Mouse (Mus musculus): ENCODE measurements around the gene Mtmr11.
"Not testable (repeated sequence)": the region's sequence is repeated elsewhere in the genome, so short reads cannot be mapped to it uniquely, and the experiment has no call there.

Mtmr11 gene

DNA sequence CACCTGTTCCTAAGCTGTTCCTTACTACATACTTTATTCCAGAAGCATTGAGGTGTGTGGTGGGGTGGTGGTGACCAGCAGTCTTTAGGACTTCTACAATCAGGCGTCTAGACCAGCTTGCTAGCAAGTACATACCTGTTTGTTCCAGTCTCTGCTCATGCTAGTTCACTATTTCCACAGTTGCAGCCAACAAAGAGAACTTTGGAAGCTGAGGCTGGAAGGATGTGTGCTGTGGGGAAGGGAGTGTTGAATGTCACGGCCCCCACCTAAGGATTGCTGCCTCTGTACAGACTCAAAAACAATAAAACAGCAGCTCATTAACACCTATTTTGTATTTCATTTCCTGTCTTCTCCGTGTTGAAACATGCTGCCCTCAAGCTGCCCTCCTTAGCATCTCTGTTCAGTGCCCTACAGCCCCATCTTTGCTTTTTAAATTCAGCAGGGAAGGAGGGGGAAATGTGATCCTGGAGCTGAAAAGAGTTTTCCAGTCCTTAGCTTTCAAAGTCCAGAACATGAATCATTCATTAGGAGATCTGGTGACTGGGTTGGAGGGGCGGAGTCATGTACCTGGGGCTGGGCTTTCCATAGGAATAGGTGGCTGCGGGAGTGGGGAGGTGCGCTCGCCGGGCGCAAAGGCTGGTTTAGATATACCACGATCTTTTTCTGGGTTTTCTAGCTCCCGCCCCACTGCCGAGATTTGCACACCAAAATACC is 844 bp upstream of the Mtmr11 start:
- no peak for DNase-seq (ENCODE audit: low read depth, low spot score)
- H3K36me3 ChIP-seq (ENCODE audit: control insufficient read depth, insufficient read depth, low read length, poor library complexity, severe bottlenecking) = 0 out of 2 replicates have a peak, but pooled peaks cover 2% of the 10 kb centered on the region
- no peaks in the 10 kb centered on the region for H3K27me3 ChIP-seq (ENCODE audit: control insufficient read depth, insufficient read depth, low read length, poor library complexity, severe bottlenecking)

DNA sequence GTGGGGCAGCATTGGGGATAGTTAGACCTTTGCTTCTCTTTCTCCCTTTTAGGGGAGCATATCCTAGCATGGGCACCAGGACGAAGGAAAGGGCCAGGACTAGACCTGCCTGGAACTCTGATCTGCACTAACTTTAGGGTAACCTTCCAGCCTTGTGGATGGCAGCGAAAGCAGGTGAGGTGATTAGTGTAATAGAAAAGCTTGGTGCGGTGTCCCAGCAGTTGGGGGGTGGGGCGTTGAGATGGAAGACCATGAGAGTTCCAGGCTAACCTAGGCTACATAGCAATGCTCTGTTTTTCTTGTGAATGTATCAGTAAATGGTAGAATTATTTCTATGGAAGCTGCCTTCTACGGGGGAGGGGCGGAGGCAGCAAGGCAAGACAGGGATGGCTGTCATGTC is 1.2 kb downstream of the Mtmr11 start:
- DNase-seq (ENCODE audit: low read depth, low spot score) = no peak
- no peaks in the 10 kb centered on the region for H3K27me3 ChIP-seq (ENCODE audit: control insufficient read depth, insufficient read depth, low read length, poor library complexity, severe bottlenecking)
- no peaks in the 10 kb centered on the region for H3K36me3 ChIP-seq (ENCODE audit: control insufficient read depth, insufficient read depth, low read length, poor library complexity, severe bottlenecking)

DNA sequence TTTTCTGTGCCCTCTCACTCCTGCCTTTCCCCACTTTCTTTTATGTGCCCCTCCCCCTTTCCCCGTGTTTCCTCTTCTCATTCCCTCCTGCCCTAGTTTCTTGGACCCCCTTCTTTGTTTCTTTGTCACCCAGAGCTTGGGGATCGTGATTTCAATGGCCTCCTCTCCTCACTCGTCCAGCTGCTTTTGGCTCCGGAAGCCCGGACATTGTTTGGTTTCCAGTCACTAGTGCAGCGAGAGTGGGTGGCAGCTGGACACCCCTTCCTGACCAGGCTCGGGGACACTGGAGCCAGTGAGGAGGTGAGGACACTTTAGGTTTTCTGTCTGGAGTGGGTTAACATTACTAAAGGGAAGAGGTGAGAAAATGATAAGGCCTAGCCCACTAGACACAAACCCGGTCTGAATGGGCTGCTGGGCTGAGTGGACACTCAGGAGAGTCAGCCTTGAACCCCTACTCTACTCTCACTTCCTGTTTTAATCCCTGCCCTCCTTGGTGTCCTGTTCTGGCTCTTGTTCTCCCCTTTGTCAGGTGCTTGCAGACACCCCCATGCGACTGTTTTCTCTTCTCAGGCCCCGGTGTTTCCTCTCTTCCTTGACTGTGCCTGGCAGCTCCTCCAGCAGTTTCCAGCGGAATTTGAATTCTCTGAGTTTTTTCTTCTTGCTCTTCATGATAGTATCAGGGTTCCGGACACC is 6.8 kb downstream of the Mtmr11 start:
- DNase-seq (ENCODE audit: low read depth, low spot score) = no peak

DNA sequence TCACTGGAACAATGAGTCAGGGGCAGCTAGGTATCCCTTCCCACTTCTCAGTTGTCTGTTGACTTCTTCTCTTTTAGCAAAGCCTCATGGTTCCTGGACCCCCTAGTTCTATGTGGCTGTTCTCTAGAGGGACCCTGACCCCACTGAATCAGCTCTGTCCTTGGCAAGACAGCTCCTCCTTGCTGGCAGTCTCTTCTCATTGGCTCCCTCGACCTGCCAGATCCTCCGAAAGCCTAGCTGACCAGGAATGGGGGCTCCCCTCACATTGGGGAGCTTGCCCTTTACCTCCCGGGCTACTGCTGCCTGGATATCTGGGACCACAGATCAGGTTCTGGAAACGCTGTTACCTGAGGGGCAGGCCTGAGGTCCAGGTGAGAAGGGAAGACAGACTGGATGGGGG is 8.5 kb downstream of the Mtmr11 start:
- no peaks in the 10 kb centered on the region for H3K27me3 ChIP-seq (ENCODE audit: control insufficient read depth, insufficient read depth, low read length, poor library complexity, severe bottlenecking)
- no peak for DNase-seq (ENCODE audit: low read depth, low spot score)
- 0 out of 2 replicates have a peak, but pooled peaks cover 2% of the 10 kb centered on the region for H3K36me3 ChIP-seq (ENCODE audit: control insufficient read depth, insufficient read depth, low read length, poor library complexity, severe bottlenecking)

More for the DNA sequence above, 6.8 kb downstream of the Mtmr11 start:
- H3K36me3 ChIP-seq (ENCODE audit: control insufficient read depth, insufficient read depth, low read length, poor library complexity, severe bottlenecking) = no peaks in the 10 kb centered on the region
- no peaks in the 10 kb centered on the region for H3K27me3 ChIP-seq (ENCODE audit: control insufficient read depth, insufficient read depth, low read length, poor library complexity, severe bottlenecking)

DNA sequence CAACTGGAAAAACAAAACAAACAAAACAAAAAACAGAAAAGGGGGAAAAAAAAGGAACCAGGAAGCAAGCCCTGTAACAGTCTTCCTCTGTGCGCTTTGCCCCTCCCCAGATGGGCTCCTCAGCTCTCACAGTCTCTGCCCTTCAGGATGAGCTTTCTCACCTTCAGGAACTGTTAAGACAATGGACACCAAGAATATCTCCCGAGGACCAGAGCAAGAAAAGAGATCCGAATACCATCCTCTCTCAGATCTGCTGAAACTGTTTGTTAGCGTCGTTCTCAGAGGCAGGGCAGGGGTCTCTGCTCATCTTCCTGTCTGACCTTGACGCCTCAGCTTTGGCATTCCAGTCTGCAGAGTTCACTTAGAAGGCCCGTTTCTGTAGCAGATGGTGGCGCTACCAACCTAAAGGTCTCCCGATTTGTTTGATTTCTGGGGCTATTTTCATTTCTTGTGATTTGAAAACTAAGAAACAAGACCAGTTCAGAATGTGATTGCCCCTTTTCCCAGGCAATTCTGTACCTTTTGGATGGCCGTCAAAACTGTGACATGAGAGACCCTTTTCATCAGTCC is 9.3 kb downstream of the Mtmr11 start:
- no peak for DNase-seq (ENCODE audit: low read depth, low spot score)
- Histone ChIP-seq H3K27me3 (ENCODE audit: control insufficient read depth, insufficient read depth, low read length, poor library complexity, severe bottlenecking) (no peaks in the 10 kb centered on the region), H3K36me3 (ENCODE audit: control insufficient read depth, insufficient read depth, low read length, poor library complexity, severe bottlenecking) (peaks cover 6% of the 10 kb centered on the region; the same call in 1 of the 2 replicates)

- DNase-seq (ENCODE audit: low read depth, low spot score) = no peak
- peaks cover 6% of the 10 kb centered on the region; the same call in 1 of the 2 replicates for H3K36me3 ChIP-seq (ENCODE audit: control insufficient read depth, insufficient read depth, low read length, poor library complexity, severe bottlenecking)
- no peaks in the 10 kb centered on the region for H3K27me3 ChIP-seq (ENCODE audit: control insufficient read depth, insufficient read depth, low read length, poor library complexity, severe bottlenecking)
Observed at GRCm38 (mm10) chr3:96171583-96172196, 9.9 kb downstream of the Mtmr11 start.

GRCm38 (mm10) chr3:96172197-96173178 is 10.7 kb downstream of the Mtmr11 start, which contains the start of gene Sf3b4:
Gene Sf3b4 (plus strand): TSS chr3:96172332.
- H3K36me3 ChIP-seq (ENCODE audit: control insufficient read depth, insufficient read depth, low read length, poor library complexity, severe bottlenecking) = peaks cover 7% of the 10 kb centered on the region; the same call in 1 of the 2 replicates
- peak; percentile 94 for DNase-seq (ENCODE audit: low read depth, low spot score)
- no peaks in the 10 kb centered on the region for H3K27me3 ChIP-seq (ENCODE audit: control insufficient read depth, insufficient read depth, low read length, poor library complexity, severe bottlenecking)

DNA sequence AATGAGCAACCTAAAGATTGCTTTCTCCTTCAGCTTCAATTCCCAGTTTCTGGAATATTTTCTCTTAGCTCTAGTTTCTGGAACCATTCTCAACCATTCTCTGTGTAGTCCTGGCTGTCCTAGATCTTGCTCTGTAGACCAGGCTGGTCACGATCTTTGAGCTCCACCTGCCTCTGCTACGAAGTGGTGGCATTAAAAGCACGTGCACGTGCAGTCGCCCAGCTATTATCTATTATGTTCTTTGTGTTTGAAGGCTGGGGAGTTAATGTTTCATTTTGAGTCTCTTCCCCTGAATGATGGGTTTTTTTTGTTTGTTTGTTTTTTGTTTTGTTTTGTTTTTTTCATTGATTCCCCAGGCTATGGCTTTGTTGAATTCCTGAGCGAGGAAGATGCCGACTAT is 11.4 kb downstream of the Mtmr11 start:
- no peak for DNase-seq (ENCODE audit: low read depth, low spot score)
- H3K36me3 ChIP-seq (ENCODE audit: control insufficient read depth, insufficient read depth, low read length, poor library complexity, severe bottlenecking) = peaks cover 10% of the 10 kb centered on the region; the same call in 1 of the 2 replicates
- H3K27me3 ChIP-seq (ENCODE audit: control insufficient read depth, insufficient read depth, low read length, poor library complexity, severe bottlenecking) = no peaks in the 10 kb centered on the region

DNA sequence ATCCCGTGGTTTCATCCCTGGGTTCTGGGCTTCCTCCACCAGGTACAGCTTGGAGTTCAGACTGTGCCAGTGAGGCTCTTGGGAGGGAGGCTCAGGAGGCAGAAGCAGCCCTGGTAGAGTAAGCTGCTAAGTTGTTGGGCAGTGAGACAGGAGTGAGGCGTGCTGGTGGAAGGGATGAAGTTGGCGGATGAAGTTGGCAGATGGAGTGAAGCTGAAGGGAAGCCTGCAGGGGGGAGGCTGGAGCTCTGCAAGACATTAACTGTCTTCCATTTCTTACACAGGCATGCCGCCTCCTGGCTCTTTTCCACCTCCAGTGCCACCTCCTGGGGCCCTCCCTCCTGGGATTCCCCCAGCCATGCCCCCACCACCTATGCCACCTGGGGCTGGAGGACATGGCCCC is 12.2 kb downstream of the Mtmr11 start:
- not testable (repeated sequence) for DNase-seq (ENCODE audit: low read depth, low spot score); H3K27me3 ChIP-seq (ENCODE audit: control insufficient read depth, insufficient read depth, low read length, poor library complexity, severe bottlenecking); H3K36me3 ChIP-seq (ENCODE audit: control insufficient read depth, insufficient read depth, low read length, poor library complexity, severe bottlenecking)

- DNase-seq (ENCODE audit: low read depth, low spot score) = no peak
- Histone ChIP-seq H3K27me3 (ENCODE audit: control insufficient read depth, insufficient read depth, low read length, poor library complexity, severe bottlenecking) (no peaks in the 10 kb centered on the region), H3K36me3 (ENCODE audit: control insufficient read depth, insufficient read depth, low read length, poor library complexity, severe bottlenecking) (peaks cover 10% of the 10 kb centered on the region; the same call in 1 of the 2 replicates)
Observed at GRCm38 (mm10) chr3:96175251-96175650, 13.4 kb downstream of the Mtmr11 start.

DNA sequence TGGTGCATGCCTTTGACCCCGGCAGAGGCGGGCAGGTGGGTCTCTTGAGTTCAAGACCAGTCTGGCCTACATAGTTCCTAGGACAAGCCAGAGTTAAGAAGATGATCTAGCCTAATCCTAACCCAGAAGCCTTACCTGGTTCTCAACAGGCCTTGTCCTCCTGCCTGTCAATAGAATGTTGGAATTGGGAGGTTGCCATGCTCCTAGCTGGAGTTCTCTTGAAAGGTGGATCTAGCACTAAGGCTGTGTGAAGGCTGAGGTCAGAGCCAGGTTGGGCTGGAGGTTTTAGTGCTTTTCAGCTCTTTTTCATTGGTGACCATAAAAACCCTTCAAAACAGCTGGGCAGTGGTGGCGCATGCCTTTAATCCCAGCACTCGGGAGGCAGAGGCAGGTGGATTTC is 16.6 kb downstream of the Mtmr11 start:
- Histone ChIP-seq H3K36me3 (ENCODE audit: control insufficient read depth, insufficient read depth, low read length, poor library complexity, severe bottlenecking) (peaks cover 10% of the 10 kb centered on the region; the same call in 1 of the 2 replicates), H3K27me3 (ENCODE audit: control insufficient read depth, insufficient read depth, low read length, poor library complexity, severe bottlenecking) (no peaks in the 10 kb centered on the region)
- no peak for DNase-seq (ENCODE audit: low read depth, low spot score)

DNA sequence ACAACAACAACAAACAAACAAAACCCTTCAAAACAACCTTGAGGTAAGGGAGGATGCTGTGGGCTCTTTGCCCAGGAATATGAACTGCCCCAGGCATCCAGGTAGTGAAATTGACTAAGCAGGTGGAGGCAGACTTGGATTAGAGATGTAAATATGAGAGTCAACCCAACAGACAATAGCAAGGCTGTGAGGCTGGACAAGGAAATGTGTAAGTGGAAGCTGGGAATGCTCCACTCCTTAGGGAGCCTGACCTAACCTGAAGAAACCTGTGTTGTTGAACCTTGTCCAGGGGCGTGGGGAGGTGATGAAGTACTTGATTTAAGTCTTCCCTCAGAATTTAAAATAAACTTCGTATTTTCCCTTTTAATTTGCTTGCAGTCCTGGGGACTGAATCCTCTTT is 17.1 kb downstream of the Mtmr11 start:
- Histone ChIP-seq H3K27me3 (ENCODE audit: control insufficient read depth, insufficient read depth, low read length, poor library complexity, severe bottlenecking) (no peaks in the 10 kb centered on the region), H3K36me3 (ENCODE audit: control insufficient read depth, insufficient read depth, low read length, poor library complexity, severe bottlenecking) (peaks cover 10% of the 10 kb centered on the region; the same call in 1 of the 2 replicates)
- no peak for DNase-seq (ENCODE audit: low read depth, low spot score)

- H3K36me3 ChIP-seq (ENCODE audit: control insufficient read depth, insufficient read depth, low read length, poor library complexity, severe bottlenecking) = peaks cover 9% of the 10 kb centered on the region; the same call in 1 of the 2 replicates
- no peak for DNase-seq (ENCODE audit: low read depth, low spot score)
- 0 out of 2 replicates have a peak, but pooled peaks cover under 1% of the 10 kb centered on the region for H3K27me3 ChIP-seq (ENCODE audit: control insufficient read depth, insufficient read depth, low read length, poor library complexity, severe bottlenecking)
Observed at GRCm38 (mm10) chr3:96179531-96179930, 17.7 kb downstream of the Mtmr11 start.
